In genomic region chr4:110284446-110284845, GRCm38 (mm10) we compare ENCODE assay signal across 15 mouse cellular contexts.
DNase-seq lines count a peak whose midpoint lies in the region; ATAC-seq and TF ChIP-seq lines count a peak whose summit lies in the region.
"Had no signal": no experiment of that assay in that cellular context is flagged by ENCODE, and none has a peak within 500 bp of the region (broad histone marks: within the 10 kb centered on the region; RNA-seq: fewer than 3 reads in every experiment).

No protein-coding gene starts in this region.

- no peak for DNase-seq in left cerebral cortex, adult 2 months (ENCODE audit: extremely low spot score in 1 of 2, low spot score in 2 of 2)
- no peak for DNase-seq in left cerebral cortex, adult 11 months (ENCODE audit: low spot score)
- DNase-seq in forebrain, embryonic 14.5 days (ENCODE audit: low spot score) = peak; percentile 55
- peak; percentile 20 for DNase-seq in midbrain, embryonic 10.5 days (ENCODE audit: low spot score)
- no peak for DNase-seq in lung, postnatal 14 days
- no peak for DNase-seq in layer of hippocampus, adult 18-20 months (ENCODE audit: low spot score in 2 of 2)
- DNase-seq: adrenal gland, postnatal 25 days; gastrocnemius, adult 2 months; kidney, postnatal 4 days; lung, postnatal 4 days; right cerebral cortex, postnatal 25 days; thymus, postnatal 4 days had no signal

- WGBS in forebrain, embryonic 14.5 days = 33% methylated on average over 3 of the region's 3 CpGs
- WGBS in midbrain, embryonic 10.5 days = 74% methylated on average over 3 of the region's 3 CpGs

- H3K9ac ChIP-seq in forebrain, embryonic 14.5 days (ENCODE audit: low read length) = peak overlapping the region; percentile 91
- H3K9ac ChIP-seq: liver, embryonic 14.5 days had no signal

- H3K27ac ChIP-seq in left cerebral cortex, adult 2 months = peak overlapping the region; percentile 6; the same call in 1 of the 2 replicates
- peak overlapping the region; percentile 95 for H3K27ac ChIP-seq in forebrain, embryonic 14.5 days (ENCODE audit: low read depth, low read length)
- H3K27ac ChIP-seq in midbrain, embryonic 10.5 days (replicated peaks) = peak overlapping the region; percentile 88
- H3K27ac ChIP-seq: gastrocnemius, adult 2 months; liver, embryonic 14.5 days had no signal

- intact Hi-C loops in left cerebral cortex, adult 2 months (cut with DNase I) = loop anchor here (10.0 kb wide), 1 partner anchor 160 kb away; no protein-coding TSS in a partner anchor

- H3K27me3 ChIP-seq in forebrain, embryonic 14.5 days (replicated peaks; ENCODE audit: control insufficient read depth, insufficient read depth, low read length) = no peaks in the 10 kb centered on the region
- peaks cover 74% of the 10 kb centered on the region for H3K27me3 ChIP-seq in midbrain, embryonic 10.5 days (ENCODE audit: low read depth, poor library complexity, severe bottlenecking)

- no peaks in the 10 kb centered on the region for H3K9me3 ChIP-seq in forebrain, embryonic 14.5 days (replicated peaks; ENCODE audit: control insufficient read depth, low read length)
- H3K9me3 ChIP-seq in midbrain, embryonic 10.5 days (replicated peaks) = no peaks in the 10 kb centered on the region

- no peak for TF ChIP-seq CTCF in left cerebral cortex, adult 2 months (IDR thresholded peaks at IDR 0.05)

- no peak for ATAC-seq in forebrain, embryonic 14.5 days
- no peak for ATAC-seq in monocyte, adult 5-6 weeks (replicated peaks; ENCODE audit: insufficient number of reproducible peaks, low FRiP score, low TSS enrichment, poor library complexity, severe bottlenecking)

- peaks cover 26% of the 10 kb centered on the region for H3K4me1 ChIP-seq in forebrain, embryonic 14.5 days (ENCODE audit: control insufficient read depth, insufficient read depth, low read length)
- peaks cover 77% of the 10 kb centered on the region for H3K4me1 ChIP-seq in midbrain, embryonic 10.5 days

- H3K4me2 ChIP-seq in forebrain, embryonic 14.5 days (ENCODE audit: low read length) = peak overlapping the region; percentile 74

- H3K36me3 ChIP-seq in forebrain, embryonic 14.5 days (ENCODE audit: control insufficient read depth, insufficient read depth, low read length) = no peaks in the 10 kb centered on the region
- no peaks in the 10 kb centered on the region for H3K36me3 ChIP-seq in midbrain, embryonic 10.5 days

- H3K4me3 ChIP-seq in left cerebral cortex, adult 2 months = peak overlapping the region; percentile 61
- H3K4me3 ChIP-seq in forebrain, embryonic 14.5 days (ENCODE audit: low read depth, low read length) = peak overlapping the region; percentile 55
- peak overlapping the region; percentile 56 for H3K4me3 ChIP-seq in midbrain, embryonic 10.5 days
- H3K4me3 ChIP-seq: erythroblast, embryonic 14.5 days; gastrocnemius, adult 2 months had no signal

Comparison
In these comparisons a context has a peak if more than half of its experiments do, and no peak if none do; other contexts are left out.
1. DNase-seq: peak in forebrain, embryonic 14.5 days (single experiment) and midbrain, embryonic 10.5 days (single experiment); none in left cerebral cortex, adult 2 months (0 of 2), left cerebral cortex, adult 11 months (single experiment), lung, postnatal 14 days (single experiment) and layer of hippocampus, adult 18-20 months (0 of 2).
2. H3K27ac ChIP-seq: peak in every context shown above with its lines; median percentile 95 in forebrain, embryonic 14.5 days; 88 in midbrain, embryonic 10.5 days; 6 in left cerebral cortex, adult 2 months.
3. Peak in every context shown above with its lines, with median percentiles within 50 percentile points of each other: H3K4me3 ChIP-seq.